Mouse (Mus musculus): Measurements from ENCODE around the gene Chrm3.

- no peak for TF ChIP-seq POLR2A (IDR thresholded peaks at IDR 0.05; ENCODE audit: low read depth, low read length)
- no peak for TF ChIP-seq CTCF (IDR thresholded peaks at IDR 0.05; ENCODE audit: extremely low read depth, insufficient read length, insufficient replicate concordance, low read depth, low read length)
These were observed 116.2 kb downstream of the Chrm3 start for GRCm38 (mm10) chr13:10244243-10244998.

All from small intestine, adult 2 months (tissue).